Mouse (Mus musculus) kidney, adult 9 months (tissue): ENCODE results near the gene Mllt3.
A peak's percentile ranks its signal among the peaks of the same experiment; 100 is the strongest.

Experiments used
- DNase-seq: peaks from one replicate; pipeline ENCODE4 v3.0.0; 2022

Mllt3 gene

DNA sequence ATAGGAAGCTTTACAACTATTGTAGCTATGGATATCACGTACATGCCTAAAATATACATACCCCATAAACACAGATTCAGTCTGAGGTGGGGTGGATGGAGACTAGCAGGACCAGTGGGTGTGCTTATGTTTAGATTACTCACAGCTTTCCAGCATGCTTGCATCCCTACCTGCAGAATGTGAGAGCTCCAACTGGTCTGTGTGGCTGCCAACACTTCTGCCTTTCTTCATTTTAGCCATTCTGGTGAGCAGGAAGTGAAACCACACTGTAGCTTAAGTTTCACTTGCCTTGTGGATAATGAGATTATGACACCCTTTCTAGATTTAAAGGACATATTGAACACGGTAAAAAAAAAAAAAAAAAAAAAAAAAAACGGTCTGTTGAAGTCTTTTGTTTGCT lies 88.8 kb downstream of the Mllt3 start:
- DNase-seq = no peak

DNA sequence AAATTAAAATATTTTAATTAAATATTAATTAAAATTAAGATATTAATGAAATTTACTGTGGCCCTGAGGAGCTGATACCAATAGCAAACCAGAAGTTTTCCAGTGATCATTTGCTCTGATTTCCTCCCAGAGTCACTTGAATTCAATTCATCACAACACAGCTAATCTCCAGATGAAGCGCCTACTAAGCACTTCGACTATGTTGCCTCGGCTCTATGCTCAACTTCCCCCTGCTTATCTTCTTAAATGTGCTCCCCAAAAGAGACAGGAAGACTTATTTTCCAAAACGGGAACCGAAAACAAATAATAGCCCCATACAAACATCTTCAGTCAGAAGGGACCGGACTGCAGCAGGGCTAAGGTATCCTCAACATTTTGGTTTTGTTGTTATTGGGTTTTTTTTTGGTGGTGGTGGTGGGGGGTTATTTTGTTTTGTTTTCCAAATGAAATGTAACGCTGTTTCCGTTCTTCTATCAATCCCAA lies 90.2 kb downstream of the Mllt3 start:
- no peak for DNase-seq

DNA sequence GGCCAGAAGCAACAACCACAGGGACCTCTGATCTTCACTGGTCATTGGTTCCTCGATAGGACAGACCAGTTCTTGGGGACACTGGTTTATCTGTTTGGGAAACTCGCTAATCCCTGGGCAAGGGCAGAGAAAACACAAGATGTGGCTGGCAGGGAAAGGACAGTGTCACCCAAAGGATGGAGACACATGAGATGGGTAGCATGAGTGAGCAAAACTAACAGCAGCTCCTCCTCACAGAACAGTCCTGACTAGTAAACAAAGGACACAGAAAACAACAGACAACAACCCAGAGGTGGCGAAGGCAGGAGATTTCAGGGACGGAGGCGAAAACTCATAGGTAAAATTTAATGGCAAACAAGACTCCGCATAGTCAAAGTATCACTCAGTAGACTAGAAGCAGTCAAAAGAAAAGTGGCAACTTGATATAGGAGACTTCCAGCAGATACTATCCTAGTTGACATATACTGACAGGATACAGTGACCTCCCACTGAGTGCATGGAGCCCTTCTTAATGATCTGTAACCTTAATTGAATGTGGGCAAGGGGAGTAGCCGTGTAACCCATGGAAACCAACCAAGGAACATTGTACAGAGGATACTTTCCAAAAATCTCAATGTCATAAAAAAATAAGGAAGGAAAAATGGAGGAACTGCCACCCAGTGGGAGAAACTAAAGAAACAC lies 93.5 kb downstream of the Mllt3 start:
- no peak for DNase-seq

DNA sequence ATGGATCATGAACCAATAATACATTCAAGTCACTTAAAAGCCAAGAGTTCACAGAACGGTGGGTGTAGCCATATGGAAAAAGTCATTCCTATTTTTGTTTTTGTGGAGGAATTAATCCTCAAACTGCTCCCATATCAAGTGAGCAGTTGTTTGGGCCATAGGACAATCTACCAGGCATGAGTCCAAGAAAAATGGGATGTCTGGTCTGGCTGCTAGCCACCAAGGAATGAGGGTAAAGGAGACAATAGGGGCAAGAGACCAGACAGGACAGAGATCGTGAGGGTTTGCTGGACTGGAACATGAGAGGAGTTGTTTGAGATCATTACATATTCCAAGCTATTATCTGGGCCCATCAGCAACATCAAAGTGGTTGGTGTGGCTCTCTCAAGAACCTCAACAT lies 96.8 kb downstream of the Mllt3 start:
- DNase-seq = peak; percentile 46

DNA sequence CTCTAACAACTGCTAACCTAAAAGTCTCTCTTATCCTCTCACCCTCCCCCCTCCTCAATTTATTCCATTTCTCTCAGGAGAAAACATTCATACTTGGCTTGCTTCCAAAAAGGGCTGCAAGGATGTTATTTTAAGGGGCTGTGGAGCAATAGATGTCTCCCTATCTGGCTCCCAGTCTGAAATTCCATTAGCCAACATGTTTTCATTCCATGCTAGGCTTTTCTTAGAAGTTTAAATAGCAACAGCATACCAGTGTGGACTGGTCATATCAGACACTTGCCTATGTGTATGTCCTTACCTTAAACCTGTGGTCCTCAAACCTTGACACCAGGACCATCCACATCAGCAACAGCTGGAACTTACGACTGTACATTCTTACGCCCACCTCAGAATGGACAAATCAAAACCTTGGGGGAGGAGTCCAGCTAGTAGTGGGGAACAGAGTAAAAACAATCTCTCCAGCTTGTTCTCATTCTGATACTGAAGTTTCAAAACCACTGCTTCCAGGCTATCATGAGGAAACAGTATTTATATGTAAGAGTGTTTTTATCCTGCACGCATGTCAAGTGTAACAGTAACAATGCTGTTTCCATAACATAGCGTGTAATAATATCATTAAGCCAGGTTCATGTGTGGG lies 99.3 kb downstream of the Mllt3 start:
- no peak for DNase-seq

DNA sequence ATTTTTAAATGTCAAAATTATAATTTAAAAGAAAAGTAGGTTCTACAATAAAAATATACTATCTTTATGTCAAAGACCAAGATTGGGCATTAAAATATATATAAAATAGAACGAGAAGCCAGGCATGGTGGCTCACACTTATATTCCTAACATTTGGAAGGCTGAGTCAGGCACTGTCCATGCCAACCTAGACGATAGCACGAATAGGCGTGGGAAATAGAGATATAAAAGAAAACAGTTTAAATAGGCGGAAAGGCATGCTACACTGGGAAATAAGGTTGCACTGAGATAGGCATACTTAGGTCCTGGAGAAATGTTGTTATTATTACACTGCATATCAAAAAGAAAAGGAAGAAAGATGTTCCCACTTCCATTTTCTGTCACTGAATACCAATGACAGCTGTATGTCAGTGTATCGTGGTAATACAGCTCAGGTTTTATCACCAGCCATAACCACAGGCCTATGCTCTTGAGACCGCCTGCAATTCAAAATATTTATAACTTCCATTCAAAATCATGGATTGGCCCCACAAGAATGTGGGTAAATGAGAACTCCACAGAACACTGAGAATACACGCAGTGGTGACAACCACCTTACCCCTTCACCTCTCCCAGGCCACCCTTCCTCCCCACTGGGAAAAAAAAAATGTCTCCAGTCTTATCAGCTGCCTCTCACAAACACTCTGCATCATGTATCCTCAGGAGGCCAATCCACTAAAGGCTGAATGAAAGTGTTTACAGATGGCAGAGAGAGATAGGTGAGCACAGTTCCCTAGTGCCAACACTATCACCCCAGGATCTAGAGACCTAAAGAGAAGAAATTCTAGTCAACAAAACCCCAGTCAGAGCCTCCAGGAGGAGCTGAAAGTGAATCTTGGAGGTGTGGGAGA lies 102.6 kb downstream of the Mllt3 start:
- no peak for DNase-seq

DNA sequence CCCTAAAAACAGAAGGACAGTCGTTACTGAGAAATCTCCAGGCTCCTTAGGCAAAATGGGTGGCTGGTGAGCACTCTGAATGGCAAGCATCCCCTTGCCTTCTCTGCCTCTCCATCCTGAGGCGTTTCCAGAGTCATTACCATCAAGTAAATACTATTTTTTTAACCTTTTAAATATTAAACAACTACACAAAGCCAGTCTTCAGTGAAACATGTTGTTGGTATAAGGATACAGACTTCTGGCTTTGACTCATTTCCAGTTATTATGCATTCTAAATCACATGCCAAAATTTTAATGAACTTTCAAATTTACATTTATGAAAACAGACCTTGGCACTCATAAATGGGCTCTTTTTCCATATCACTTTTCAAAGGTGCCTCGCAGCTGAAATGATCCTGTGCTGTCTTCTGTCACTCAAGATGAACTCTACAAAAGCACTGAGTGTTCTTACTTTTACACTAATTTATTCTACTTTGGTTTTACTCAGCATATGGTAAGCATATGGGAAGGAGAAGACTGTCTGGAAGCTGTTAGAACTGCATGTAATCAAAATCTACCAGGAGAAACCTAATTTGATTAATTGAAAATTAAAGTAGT lies 104.5 kb downstream of the Mllt3 start:
- DNase-seq = no peak

DNA sequence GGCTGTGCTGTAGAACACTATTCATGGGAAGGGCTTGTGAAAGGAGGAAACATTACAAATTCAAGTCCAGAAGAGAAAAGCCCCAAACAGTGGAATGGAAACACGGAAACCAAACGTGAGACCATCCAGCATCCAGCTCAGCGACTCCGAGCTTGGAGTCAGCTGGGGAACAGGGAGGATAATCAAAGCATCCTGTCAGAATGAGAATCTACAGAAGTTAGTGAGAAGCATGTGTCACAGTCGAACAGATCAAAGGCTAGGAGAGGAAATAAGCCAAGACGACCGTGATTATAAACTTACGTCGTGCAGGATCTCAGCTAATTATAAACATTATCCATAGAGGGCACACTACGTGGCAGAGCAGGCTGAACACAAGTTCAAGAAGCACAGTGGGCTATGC lies 105.8 kb downstream of the Mllt3 start:
- no peak for DNase-seq

DNA sequence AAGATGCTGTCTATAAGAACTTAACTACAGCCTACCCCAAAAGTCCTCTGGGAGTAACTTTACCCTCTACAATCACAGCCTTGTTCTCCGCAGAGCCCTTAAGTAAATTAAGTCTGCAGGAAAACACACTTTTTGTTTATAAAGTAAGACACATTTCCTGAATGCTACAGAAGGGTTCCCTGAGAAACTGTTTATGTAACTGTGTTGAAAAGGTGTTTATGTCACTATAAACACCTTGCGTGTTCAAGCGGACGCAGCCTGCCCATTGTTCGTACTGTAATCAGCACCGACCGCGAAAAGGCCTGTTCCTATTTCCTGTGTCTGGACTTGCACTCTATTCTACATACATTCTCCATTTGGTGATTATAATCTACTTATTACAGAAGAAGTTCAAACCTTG lies 112.5 kb downstream of the Mllt3 start:
- DNase-seq = no peak

DNA sequence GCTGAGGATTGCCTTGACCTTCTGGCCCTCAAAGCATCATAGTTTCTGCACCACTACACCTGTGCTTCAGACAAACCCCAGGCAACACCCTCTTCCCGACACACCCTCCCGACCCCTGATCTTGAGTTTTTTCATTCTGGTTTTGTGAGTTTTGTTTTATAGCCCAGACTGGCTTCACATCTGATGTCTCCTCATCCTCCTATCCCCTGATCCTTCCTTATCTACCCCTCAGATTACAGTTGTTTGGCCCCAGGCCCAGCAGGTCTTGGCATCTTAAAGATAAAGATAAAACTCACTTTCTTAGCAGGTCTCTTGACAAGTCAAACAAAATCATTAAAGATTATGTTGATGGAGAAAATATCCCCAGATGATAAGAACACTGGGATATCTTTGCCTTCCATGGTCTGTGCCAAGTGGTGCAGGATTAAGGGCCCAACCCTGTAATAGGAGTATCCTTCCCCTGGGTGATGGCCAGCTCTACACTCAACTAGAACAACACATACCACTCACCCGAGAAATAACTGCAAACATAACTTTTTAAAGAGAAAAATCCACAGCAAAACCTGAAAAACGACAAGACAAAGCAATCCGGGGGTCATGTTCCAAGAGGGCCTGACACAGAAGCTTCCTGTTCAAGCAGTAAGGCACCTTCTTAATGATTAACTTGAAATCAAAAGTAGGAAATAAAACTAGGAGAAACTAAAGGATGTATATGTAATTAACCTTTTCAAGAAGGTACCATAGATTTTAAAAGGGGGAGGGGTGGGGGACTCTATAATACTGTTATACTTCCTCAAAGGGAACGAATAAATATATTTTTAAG lies 121.8 kb downstream of the Mllt3 start:
- DNase-seq = no peak

DNA sequence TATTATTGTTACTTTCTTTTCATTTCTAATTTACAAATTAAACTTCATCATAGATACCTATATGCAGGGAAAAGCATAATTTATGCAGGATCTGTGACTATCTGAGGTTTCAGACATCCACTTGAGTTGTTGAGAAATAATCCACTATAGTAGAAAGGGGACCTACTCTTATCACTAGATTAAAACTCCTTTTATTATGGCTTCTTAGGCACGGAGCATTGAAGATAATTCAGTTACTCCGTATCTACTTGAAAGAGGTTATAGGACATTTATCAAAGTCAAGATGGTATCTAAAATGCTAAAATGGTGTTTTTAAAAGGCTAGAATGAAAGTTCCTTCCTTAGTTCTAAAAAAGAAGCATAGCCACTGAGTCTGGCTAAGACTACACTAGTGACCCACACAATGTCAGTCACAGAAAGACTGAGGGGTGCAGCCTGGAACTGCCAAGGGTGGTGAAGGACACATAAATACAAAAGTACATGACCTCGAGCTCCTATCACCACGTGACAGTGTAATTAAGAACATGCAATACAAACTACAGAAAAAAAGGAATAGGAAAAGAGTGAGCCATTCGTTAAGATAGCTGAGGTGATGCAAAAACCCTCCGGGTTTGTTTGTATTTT lies 127.9 kb downstream of the Mllt3 start:
- no peak for DNase-seq

DNA sequence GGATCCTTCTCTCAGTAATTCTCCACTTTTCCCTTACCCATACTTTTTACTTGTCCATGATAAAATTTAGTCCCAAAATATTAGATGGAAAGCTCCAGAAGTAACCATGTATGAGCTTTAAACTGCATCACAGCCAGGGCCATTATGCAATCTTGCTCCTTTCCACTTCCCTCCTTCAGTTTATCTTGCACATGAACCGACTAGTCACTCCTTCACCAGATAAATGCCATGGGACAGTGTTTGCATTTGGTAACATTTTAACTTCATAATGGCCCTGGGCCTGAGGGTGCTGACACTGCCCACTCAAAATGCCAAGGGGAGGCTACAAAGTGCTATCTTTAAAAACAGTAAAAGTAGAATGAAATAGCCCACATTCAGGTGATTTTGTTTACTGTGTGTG lies 128.4 kb downstream of the Mllt3 start:
- no peak for DNase-seq

DNA sequence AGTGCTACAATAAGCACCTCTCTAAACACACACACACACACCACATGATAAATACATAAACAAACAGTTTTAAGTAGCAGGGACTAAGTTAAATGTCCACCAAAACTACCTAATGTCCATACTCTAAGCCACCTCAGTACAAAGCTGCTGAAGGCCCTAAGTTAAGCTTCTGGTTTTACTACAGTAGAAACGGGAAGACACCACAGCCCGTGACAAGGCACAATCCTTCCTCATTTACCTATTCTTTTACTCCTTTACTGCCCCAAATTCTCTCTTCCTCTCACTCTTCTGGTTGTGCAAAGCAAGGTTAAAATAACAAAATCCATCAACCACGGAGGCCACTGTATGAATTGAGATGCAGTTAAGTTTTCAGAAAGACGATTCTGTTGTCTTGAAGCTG lies 130.6 kb downstream of the Mllt3 start:
- no peak for DNase-seq

DNA sequence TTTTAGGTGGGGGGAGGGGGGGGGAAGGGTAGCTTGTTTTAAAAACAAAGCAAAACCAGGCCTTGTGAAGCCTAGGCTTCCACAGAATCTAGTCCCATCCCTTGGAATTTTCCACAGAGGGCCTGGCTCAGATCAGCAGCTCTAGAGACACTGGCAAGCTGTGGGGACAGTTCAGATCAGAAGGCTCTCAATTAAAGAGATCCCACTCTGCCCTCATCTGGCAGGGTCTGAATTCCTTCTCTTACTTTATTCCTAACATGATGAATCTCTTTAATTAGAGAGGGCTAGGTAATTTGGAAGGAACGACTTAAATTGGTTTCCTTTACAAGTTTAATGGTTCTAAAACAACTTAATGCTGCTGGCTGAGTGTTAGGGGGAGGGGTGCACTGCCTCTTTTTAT lies 132.0 kb downstream of the Mllt3 start:
- peak; percentile 20 for DNase-seq

DNA sequence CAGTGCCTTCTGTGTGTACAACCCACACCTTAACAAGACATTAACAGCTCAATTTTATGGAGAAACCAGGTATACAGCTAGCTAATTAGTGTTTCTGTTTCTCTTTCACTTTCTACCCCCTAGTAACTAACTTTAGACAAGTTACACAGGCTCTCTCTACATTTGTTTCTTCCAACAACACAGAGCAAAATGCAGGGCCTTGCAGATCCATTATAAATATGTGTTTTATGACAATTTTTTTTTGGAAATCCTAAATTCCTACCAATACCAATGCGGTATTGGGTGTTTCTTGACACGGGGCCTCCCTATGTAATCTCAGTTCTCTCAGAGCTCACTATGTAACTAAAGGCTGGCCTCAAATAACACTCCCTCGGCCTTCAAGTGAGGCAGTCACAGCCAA lies 139.7 kb downstream of the Mllt3 start:
- no peak for DNase-seq

DNA sequence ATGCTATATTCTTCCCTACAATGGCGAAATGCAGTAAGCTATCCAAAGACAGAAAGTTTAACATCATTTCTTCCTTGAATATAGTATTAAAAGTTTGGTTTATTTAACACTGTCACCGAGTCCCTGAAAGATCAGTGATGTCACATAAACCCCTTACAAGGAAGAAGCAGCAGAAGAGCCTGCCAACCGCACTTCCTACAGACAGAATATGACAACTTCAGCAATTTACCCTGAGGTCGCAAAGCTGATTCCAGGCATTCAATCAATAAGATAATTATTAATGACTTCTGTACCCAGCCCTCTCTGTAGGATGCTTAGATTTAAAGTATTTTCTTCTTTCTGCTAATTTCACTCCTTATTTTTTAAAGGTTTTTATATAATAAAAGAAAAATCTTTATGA lies 140.2 kb downstream of the Mllt3 start:
- no peak for DNase-seq

DNA sequence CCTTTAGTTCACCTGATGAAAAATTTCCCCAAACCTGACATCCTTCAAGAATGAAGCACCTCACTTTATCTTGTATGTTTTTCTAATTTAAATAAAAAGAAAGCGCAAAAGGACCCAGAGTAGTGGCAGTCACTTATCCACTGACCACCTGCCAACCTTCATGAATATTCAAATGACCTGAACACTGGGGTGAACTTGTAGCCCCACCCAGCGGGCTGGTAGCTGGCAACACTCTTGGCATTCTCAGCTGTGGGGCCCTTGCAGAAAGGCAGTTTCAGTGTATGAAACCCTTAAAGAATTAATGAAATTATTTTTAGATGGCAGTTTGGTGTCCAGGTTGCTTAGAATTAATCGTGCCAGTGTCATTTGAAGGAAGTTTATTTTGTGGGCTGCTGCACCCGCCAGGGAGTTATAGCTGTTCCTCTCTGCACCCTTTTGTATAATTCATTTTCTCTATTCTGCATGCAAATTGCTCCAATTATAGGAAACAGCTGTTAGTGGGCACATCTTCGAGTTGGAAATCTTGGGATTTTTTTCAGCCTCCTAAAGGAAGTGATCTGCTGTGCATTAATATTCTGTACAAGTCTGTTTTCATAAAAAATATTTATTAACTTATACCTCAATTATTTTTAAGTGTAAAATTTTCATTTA lies 149.8 kb downstream of the Mllt3 start:
- DNase-seq = peak; percentile 42

DNA sequence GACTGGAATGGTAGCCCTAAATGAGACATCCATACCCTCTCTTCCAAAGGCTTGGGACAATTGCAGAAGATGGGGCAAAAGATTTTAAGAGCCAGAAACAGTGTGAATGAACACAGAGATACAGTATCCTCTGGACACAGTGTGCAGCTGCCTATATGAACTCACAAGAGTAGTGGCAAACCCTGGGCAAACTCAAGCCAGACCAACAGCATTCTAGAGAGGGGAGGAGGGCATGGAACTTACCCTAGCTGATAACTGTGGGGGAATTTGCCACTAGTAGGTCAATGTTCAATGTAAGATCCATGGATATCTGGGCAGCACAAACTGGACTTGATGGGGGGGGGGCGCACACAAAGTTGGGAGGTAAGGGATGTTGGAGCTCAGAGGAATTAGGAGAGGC lies 151.2 kb downstream of the Mllt3 start:
- DNase-seq = no peak

DNA sequence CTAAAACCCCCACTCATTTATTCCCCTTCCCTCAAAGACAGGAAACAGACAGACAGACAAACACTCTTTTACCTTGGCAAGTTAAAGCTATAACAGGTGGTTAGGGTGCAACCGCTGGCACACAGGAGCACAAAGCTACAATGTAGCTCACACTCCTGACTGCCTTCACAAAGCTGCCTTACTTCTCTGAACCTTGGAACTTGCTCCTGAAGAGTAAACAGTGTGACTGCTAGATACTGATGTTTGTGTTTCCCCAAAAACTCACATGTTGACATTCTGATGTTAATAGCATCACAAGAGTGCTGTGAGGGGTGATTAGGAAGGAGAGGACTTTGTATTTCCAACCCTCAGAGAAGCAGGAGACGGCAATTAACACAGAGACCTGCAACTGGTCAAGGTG lies 151.6 kb downstream of the Mllt3 start:
- no peak for DNase-seq

DNA sequence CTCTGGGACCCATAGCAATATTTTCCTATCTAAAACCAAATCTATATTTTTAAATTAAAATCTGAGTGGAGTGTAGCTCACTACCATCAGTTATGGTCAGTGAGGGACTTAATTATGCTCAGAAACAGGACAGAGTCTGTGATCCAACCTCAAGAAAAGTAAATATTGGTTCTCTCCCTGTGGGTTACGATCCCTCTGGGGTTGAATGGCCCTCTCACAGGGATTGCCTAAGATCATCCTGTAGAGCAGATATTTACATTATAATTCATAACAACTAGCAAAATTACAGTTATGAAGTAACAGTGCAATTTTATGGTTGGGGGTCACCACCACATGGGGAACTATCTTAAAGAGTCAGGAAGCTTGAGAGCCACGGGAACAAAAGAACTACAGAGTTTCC lies 152.9 kb downstream of the Mllt3 start:
- no peak for DNase-seq

DNA sequence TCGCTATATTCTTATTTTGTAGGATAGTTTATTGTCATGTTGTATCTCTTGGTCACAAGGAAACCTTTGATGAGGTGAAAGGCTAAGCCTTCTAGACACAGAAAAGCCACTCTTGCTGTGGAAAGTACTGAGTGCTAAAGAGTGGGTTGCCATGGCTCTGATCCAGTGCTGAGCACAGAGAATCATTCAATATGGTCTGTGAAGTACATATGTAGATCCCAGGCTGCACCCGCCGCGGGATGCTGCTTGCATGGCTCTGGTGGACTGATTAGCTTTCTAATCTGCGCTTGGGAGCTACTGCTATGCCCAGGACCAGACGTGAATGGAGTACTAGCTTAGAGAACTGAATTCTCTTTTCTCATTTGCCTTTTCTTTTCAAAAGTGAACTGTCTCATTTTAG lies 154.5 kb downstream of the Mllt3 start:
- no peak for DNase-seq

DNA sequence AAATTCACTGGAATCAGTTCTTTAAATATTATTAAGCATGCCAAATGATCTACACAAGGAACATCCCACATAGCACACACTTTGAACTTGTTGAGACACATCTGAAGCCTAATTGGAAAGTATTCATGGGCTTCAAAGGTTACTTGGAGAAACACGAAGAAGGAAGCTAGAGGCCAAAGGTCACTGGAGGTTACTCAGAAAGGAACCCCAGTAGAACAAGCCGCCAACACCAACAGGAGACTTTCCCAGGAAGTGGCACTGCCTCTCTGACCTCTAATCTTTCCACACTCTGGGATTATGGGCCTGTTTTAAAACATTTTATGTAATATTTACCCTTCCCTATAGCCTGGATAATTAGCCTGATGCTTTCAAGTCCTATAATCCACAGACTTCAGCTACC lies 162.6 kb downstream of the Mllt3 start:
- peak; percentile 82 for DNase-seq
